Mouse (Mus musculus): ENCODE measurements around the gene Tenm2.

Gene Tenm2

DNA sequence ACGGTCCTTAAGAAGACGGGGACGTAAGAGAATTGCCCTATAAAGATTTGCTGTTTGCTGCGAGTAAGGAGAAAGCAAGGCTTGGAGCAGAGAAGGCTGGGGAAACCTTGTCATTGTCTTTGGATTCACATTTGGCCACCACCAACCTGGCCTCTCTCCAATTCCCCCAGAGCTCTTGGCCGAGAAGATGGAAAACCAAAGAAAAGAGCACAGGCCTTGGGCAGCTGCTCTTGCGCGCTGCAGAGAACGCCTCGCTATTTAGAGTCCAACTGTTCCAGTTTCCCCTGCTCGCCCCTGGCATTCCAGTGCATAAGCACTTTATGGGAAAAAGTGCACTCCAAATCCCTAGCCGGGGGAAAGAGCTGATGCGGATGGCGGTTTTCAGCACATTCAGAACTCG, 1139.5 kb downstream of the Tenm2 start:
- peak; percentile 71 for DNase-seq

DNA sequence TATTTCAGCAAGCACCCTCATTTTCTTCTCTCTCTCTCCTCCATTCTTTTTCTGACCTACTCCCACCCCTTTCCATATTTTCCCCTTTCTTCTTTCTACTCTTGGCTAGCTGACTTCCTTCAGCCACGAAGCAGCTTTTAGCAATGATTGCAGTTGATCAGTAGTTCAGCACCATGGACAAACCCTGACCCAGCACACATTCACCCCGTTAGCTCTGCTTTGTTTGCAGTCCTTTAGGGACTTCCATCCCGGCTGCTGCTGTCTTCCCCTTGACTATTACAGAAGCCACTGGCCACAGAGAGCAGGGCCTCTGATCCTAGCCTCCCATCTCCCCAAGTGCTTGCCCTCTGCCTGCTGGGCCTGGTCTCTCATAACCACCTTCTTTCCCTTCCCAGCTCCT, 1145.6 kb downstream of the Tenm2 start:
- DNase-seq = no peak

DNA sequence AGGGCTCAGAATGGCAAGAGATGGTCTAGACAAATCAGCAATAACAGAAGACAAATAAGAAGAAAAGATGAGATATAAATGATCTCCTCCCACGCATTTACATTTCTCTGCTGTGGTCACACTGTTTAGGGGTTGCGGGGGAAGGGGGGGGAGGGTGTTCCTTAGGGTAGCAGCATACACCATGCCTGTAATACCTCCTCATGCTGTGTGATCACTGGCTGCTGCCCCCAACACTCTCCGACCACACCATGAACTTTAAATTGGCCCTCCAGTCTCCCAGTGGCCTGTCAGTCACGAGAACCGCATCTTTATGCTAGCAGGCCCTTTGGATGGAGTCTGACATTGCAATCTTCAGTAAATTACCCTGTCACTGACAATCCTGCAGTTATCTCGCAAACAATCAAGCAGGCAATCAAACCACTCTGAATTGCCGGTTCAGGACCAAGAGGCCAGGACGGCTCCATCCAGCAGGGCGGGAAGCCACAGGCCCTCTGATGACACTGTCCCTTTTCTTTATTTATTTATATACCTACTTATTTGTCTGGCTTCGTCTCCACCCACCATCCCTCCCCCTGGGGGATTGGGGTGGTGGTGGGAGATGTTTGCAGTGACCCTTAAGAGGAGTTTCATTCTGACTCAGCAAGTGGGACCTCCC, 1154.2 kb downstream of the Tenm2 start:
- no peak for DNase-seq

GRCm38 (mm10) chr11:36080766-36081165, 1155.0 kb downstream of the Tenm2 start:
- DNase-seq = no peak

- DNase-seq = no peak
These were observed 1157.4 kb downstream of the Tenm2 start for GRCm38 (mm10) chr11:36078391-36078790.

DNA sequence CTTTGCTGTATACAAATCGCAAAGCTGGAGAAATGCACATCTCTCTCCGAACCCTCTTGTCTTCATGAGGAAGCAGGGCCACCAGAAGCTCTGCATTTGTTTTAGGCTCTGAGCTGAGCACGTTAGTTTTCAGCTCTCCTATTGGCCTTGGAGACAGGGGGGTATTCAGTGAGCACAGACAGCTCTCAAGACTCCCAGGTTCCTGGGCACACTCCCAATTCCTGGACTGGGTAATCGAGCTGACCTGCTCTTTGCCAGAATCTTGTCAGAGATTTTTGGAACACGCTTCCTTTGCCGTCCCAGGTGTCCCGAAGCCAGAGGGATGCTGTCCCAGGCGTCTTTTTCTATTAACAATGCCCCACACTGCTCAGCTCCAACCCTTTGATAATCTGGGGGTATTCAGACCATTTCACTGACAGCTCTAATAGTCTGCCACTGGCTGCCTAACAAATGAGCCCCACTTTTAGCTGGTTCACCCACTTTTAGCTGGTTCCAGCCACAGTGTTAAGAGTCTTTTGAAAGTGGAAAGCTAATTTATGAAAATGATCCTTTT, 1161.7 kb downstream of the Tenm2 start:
- no peak for DNase-seq

DNA sequence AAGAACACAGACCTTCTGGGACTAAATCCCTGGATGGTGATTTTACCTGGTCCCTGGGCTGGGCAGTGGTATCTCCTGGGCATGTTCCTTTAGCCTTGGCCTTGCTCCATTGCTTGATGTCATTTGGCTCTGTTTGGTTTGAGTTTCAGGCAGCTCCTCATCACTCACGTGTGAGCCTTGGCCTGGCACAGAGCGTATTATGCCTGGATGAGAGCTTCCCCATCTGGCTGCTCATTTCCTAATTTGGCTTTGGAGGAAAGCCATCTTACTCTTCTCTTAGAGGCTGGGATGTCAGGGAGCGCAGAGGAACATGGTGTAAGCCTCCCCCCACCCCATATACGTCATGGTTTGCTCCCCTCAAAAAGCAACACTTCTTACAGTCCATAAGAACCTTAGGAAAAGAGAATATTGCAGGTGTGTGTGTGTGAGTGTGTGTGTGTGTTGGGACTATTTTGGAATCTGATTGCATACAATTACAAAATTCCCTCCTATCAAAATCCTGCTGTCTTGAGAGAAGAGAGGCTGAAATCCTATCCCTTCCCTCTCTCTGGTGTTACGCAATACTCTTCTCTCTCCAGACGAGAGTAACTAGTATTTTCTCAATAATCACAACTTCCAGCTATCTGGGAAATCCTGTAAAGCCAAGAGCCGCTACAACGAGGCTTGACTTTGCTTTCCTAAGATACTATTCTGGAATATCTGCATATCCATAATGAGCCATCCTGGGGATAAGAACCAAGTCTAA, 1162.5 kb downstream of the Tenm2 start:
- DNase-seq = peak; percentile 45

DNA sequence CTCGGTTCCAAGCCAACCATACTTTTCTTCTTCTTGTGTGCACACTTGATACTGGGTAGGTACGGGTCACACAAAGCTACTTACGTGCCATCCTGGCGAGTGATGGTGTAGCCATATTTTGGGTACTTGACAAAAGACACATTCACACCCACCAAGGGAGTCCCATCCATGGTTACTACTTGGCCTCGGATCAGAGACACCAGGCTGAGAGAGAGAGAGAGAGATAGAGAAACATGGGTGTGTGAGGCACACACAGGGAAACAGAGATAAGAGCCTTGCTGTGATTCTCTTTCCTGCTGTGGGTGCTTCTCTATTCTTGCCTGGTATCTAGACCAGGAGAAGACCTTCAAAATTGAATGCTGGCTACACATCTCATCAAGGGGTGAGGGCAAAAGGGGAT, 1163.1 kb downstream of the Tenm2 start:
- no peak for DNase-seq

DNA sequence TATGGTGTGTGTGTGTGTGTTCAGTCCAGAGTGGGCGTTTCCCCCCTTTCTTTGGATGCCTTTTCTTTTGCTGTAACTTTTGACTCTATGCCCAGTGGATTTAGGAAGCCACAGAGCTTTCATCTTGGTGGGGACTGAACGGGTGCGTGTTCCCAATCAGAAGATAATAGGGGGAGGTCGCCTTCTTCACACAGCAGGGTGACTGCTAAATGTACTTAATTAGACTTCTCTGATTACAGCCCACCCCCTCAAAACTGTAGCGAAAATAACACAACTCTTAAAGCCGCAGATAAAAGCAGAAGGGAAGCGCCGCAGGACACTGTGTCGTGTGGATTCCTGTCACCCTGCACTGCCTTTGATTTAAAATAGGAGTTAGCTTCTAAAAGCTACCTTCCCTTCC, 1163.7 kb downstream of the Tenm2 start:
- no peak for DNase-seq

DNA sequence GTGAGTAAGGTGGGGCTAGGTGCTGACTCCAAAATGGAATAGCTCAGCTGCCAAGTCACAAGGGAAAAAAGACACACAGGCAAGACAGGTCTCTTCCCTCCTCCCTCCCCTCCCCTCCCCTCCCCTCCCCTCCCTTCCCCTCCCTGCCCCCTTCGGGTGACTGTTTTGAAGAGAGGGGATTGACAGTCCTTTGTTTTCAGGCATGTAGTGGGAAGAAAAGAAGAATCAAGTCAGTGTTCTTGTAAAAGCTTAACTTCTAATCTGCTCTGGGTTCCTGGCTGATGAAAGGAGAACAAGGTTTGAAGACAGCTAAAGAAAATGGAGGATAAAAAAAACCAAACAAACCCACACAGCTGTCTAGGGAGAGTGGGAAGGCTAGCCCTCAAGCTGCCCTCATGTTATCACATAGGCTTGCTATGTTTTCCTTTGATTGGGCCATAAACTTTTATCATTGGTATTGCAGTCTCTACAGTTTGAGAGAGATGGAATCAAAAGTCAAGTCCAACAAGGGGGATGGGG, 1176.4 kb downstream of the Tenm2 start:
- no peak for DNase-seq

DNA sequence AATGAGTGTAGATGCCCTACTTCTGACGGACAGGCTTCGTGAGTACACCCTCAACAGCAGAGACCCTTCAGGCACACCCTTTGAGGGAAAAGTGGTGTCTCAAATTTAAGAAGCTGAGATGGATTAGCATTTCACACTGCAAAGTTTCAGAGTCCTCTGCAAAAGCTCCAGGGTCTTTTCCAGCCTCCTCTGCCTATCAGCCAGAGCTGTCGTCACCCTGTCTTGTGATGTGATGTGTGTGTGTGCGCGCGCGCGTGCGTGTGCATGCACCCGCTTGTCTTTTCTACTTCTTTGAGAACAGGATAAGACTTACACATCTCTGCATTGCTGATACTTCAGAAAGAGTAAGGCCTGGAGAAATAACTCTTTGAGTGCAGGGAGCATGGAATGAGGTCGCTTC, 1179.2 kb downstream of the Tenm2 start:
- no peak for DNase-seq

- no peak for DNase-seq
These were observed 1181.4 kb downstream of the Tenm2 start for GRCm38 (mm10) chr11:36054323-36054722.

DNA sequence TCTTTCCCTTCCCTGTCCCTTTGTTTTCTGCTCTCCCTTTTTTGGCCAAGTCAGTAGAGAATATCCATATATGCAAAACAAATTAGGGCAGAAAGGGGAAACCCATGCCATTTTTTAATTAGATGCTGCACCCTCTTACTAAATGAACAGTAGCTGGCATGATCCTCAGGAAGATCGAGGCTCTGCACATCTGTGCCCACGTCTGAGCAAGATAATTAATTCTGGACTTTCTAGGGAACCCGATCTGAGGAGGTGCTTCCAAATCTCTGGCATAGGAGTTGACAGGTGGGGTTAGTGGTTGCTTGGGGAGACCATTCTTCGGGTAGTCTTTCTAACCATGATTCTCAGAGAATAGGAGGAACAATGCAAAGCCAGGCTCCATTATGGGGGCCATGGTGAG, 1182.3 kb downstream of the Tenm2 start:
- no peak for DNase-seq

DNA sequence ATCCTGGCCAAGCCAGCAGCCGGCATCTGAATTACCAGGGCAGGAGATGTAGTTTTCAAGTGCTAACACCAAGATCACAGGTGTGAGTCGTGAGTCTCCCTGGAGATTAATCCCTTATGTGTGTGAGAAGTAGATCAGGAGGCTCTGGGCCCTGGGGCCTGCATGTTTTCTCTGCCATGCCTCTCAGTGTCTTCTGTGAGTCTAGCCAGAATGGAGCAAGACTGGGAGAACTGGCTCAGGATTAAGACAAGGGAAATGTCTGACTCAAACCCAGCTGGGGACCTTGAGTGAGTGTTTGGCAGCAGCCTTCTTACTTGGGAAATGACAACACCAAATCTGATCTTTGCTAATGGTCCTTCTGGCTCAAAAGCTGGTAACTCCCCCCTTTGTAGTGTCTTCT, 1183.2 kb downstream of the Tenm2 start:
- no peak for DNase-seq

- DNase-seq = no peak
These were observed 1183.7 kb downstream of the Tenm2 start for GRCm38 (mm10) chr11:36052091-36052490.

DNA sequence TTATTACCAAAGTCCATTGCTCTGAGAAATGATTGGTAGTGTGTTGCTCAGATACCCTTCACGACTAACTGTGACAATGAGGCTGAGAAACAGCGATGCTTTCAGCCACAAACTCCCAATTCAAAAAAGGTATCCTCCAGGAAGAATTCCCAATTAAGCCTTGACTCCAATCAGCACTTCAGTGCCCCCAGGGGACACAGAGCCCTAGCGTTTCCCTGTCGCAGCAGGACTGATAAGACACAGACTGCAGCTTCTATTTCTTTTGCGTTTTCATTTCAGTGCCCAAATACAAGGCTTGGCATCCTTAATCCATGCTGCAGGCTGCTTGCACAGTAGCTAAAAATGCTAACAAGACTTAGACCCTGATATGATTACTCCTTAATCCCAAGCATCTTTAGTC, 1186.2 kb downstream of the Tenm2 start:
- DNase-seq = no peak

- DNase-seq = peak; percentile 74
These were observed 1190.0 kb downstream of the Tenm2 start for GRCm38 (mm10) chr11:36045681-36046276.

DNA sequence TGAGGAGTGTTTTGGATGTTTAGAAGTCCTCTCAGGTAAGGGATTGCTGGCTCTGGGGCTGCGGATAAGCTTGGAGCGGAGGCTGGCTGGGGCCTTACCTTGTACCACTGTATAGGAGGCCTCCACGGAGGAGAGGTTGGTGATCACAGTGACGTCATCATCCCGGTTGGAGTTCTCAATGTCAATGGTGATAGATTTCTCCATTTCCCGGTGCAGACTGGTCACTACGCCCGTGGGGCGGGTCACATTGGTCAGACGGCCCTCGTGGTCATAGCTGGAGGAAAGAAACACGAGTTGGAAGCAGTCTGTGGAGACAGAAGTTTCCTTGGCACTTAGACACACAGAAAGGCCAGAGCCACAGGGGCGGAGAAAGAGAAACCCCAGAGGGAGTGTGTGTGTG, 1194.4 kb downstream of the Tenm2 start:
- DNase-seq = no peak

- DNase-seq = no peak
These were observed 1195.1 kb downstream of the Tenm2 start for GRCm38 (mm10) chr11:36040508-36041233.

- DNase-seq = no peak
These were observed 1195.9 kb downstream of the Tenm2 start for GRCm38 (mm10) chr11:36039825-36040224.

GRCm38 (mm10) chr11:36038386-36038785, 1197.4 kb downstream of the Tenm2 start:
- no peak for DNase-seq

- no peak for DNase-seq
These were observed 1198.5 kb downstream of the Tenm2 start for GRCm38 (mm10) chr11:36037311-36037710.

Data from right cerebral cortex, adult 18-20 months (tissue).